Mouse (Mus musculus) brain, embryonic 14.5 days (tissue): ENCODE measurements around the gene Ttc23. TPM values are rescaled to one million over a fixed set of nuclear protein-coding genes. Genes with fewer than 3 reads are reported as not detected.

Source experiments
- DNase-seq: peaks from one replicate; pipeline ENCODE4 v3.0.0-alpha.2; 2011; ENCODE audit warnings: low read depth
- CTCF ChIP-seq: fragments of 200-500 bp; IDR thresholded peaks from 2 replicates; pipeline ENCODE4 v1.5.1; 2012; ENCODE audit warnings: inconsistent platforms, mild to moderate bottlenecking, moderate library complexity, borderline replicate concordance; ENCODE audit not compliant: insufficient read depth, insufficient read length; ENCODE audit errors: extremely low read depth
- POLR2A ChIP-seq: fragments of 200-500 bp; IDR thresholded peaks from 2 replicates; pipeline ENCODE4 v1.6.1; 2012; ENCODE audit warnings: mild to moderate bottlenecking, inconsistent platforms, borderline replicate concordance; ENCODE audit not compliant: poor library complexity, insufficient read depth, insufficient read length, severe bottlenecking; ENCODE audit errors: extremely low read depth
- polyA plus RNA-seq: library from polyadenylated mRNA; depleted of rRNA; stranded (reverse); fragments of >200 nt; gene quantifications from 2 replicates; pipeline ENCODE4 v1.2.3, GENCODE M21; 2012

Gene Ttc23
- polyA plus RNA-seq, 1 experiment = 11.9 TPM

- TF ChIP-seq CTCF = no peak
- no peak for TF ChIP-seq POLR2A
- DNase-seq = no peak
Observed at GRCm38 (mm10) chr7:67710216-67710615, 63.0 kb downstream of the Ttc23 start.

GRCm38 (mm10) chr7:67713820-67714510 lies 66.8 kb downstream of the Ttc23 start:
- peak; percentile 93 for DNase-seq
- TF ChIP-seq CTCF (no peak), POLR2A (no peak)

- TF ChIP-seq CTCF (no peak), POLR2A (no peak)
- DNase-seq = peak; percentile 28
Observed at GRCm38 (mm10) chr7:67715176-67715575, 68.0 kb downstream of the Ttc23 start.

- no peak for TF ChIP-seq POLR2A
- no peak for TF ChIP-seq CTCF
- DNase-seq = no peak
Observed at GRCm38 (mm10) chr7:67716213-67716878, 69.1 kb downstream of the Ttc23 start.

- no peak for DNase-seq
- TF ChIP-seq POLR2A = no peak
- no peak for TF ChIP-seq CTCF
Observed at GRCm38 (mm10) chr7:67716925-67717324, 69.7 kb downstream of the Ttc23 start.

- no peak for TF ChIP-seq POLR2A
- no peak for DNase-seq
Observed at GRCm38 (mm10) chr7:67717520-67717919, 70.3 kb downstream of the Ttc23 start.

GRCm38 (mm10) chr7:67718804-67719203 lies 71.6 kb downstream of the Ttc23 start:
- TF ChIP-seq CTCF (no peak), POLR2A (no peak)

GRCm38 (mm10) chr7:67722163-67722562 lies 75.0 kb downstream of the Ttc23 start:
- TF ChIP-seq POLR2A = no peak
- no peak for TF ChIP-seq CTCF
- no peak for DNase-seq

More at GRCm38 (mm10) chr7:67718804-67719203, 71.6 kb downstream of the Ttc23 start:
- DNase-seq = peak; percentile 40

GRCm38 (mm10) chr7:67724536-67724935 lies 77.3 kb downstream of the Ttc23 start:
- no peak for TF ChIP-seq POLR2A
- no peak for TF ChIP-seq CTCF
- DNase-seq = no peak

GRCm38 (mm10) chr7:67725016-67725415 lies 77.8 kb downstream of the Ttc23 start:
- DNase-seq = no peak
- TF ChIP-seq CTCF = no peak

GRCm38 (mm10) chr7:67728203-67728602 lies 81.0 kb downstream of the Ttc23 start:
- TF ChIP-seq POLR2A (no peak), CTCF (no peak)
- DNase-seq = no peak

- DNase-seq = no peak
- no peak for TF ChIP-seq POLR2A
- TF ChIP-seq CTCF = no peak
Observed at GRCm38 (mm10) chr7:67728809-67729208, 81.6 kb downstream of the Ttc23 start.

- DNase-seq = peak; percentile 46
- TF ChIP-seq POLR2A (no peak), CTCF (no peak)
Observed at GRCm38 (mm10) chr7:67730431-67731110, 83.4 kb downstream of the Ttc23 start.
